Mouse (Mus musculus) MEL (cell line): ENCODE results near the gene Gm20388. TPM values are rescaled to one million over a fixed set of nuclear protein-coding genes. Genes with fewer than 3 reads are reported as not detected.

ENCODE experiments used
- DNase-seq: peaks from one replicate; pipeline ENCODE4 v3.0.0; 2011; ENCODE audit warnings: low read depth, low spot score
- H3K27ac ChIP-seq: 2 replicates; pipeline ENCODE4 v1.5.1; 2012; ENCODE audit warnings: low read depth, mild to moderate bottlenecking, control low read depth, low read length, moderate library complexity; ENCODE audit not compliant: control insufficient read depth
- H3K27me3 ChIP-seq, 2 experiments: fragments of 150-350 bp in 1 of 2; sonication (generic) in 1 of 2; 2 replicates each; pipeline ENCODE4 v1.6.1; 2012; ENCODE audit warnings: low read length in 2 of 2, mild to moderate bottlenecking in 2 of 2, improper control_type of control experiment in 1 of 2, moderate library complexity in 1 of 2; ENCODE audit not compliant: insufficient read depth in 2 of 2, control insufficient read depth in 1 of 2
- H3K36me3 ChIP-seq, 2 experiments: 2 replicates each; pipeline ENCODE4 v1.6.1; 2012 to 2014; ENCODE audit warnings: low read length in 2 of 2, improper control_type of control experiment in 1 of 2, inconsistent platforms in 1 of 2, mild to moderate bottlenecking in 1 of 2; ENCODE audit not compliant: insufficient read depth in 2 of 2, control insufficient read depth in 1 of 2
- H3K4me1 ChIP-seq, 2 experiments: fragments of 150-350 bp in 1 of 2; sonication (generic) in 1 of 2; 2 replicates each; pipeline ENCODE4 v1.6.1; 2012; ENCODE audit warnings: low read length in 2 of 2, improper control_type of control experiment in 1 of 2, mild to moderate bottlenecking in 1 of 2; ENCODE audit not compliant: insufficient read depth in 2 of 2, control insufficient read depth in 1 of 2
- H3K4me3 ChIP-seq, 2 experiments: fragments of 150-350 bp in 1 of 2; sonication (generic) in 1 of 2; 2 replicates each; pipeline ENCODE4 v1.5.1; 2012; ENCODE audit warnings: low read depth in 2 of 2, low read length in 2 of 2, mild to moderate bottlenecking in 2 of 2, moderate library complexity in 2 of 2, control low read depth in 1 of 2, improper control_type of control experiment in 1 of 2; ENCODE audit not compliant: control insufficient read depth in 1 of 2, insufficient read depth in 1 of 2
- H3K79me2 ChIP-seq: 2 replicates; pipeline ENCODE4 v1.6.1; 2012; ENCODE audit warnings: mild to moderate bottlenecking, low read length, moderate library complexity; ENCODE audit not compliant: control insufficient read depth, poor library complexity, insufficient read depth
- H3K9ac ChIP-seq: 2 replicates; pipeline ENCODE4 v1.6.1; 2012; ENCODE audit warnings: low read depth, mild to moderate bottlenecking, control low read depth, low read length, moderate library complexity; ENCODE audit not compliant: control insufficient read depth, poor library complexity, severe bottlenecking
- H3K9me3 ChIP-seq: fragments of 150-350 bp; sonication (generic); replicated peaks from 2 replicates; pipeline ENCODE4 v1.6.1; 2012; ENCODE audit warnings: mild to moderate bottlenecking, low read length, improper control_type of control experiment, moderate library complexity; ENCODE audit not compliant: insufficient read depth
- CHD1 ChIP-seq: IDR thresholded peaks from 2 replicates; pipeline ENCODE4 v1.6.1; 2012; ENCODE audit warnings: low read depth, mild to moderate bottlenecking, inconsistent platforms, low read length, improper control_type of control experiment
- CHD2 ChIP-seq: IDR thresholded peaks from 2 replicates; pipeline ENCODE4 v1.6.1; 2011; ENCODE audit warnings: low read length, improper control_type of control experiment
- CTCF ChIP-seq, 3 experiments: IDR thresholded peaks in 2 of 3; conservative IDR thresholded peaks in 1 of 3; 2 replicates each; pipeline ENCODE4 v1.5.1; 2011 to 2012; ENCODE audit warnings: low read length in 3 of 3, low read depth in 2 of 3, mild to moderate bottlenecking in 2 of 3, improper control_type of control experiment in 1 of 3, inconsistent platforms in 1 of 3, mixed read lengths in 1 of 3, moderate library complexity in 1 of 3; ENCODE audit not compliant: control insufficient read depth in 1 of 3, insufficient read depth in 1 of 3, poor library complexity in 1 of 3, severe bottlenecking in 1 of 3
- ELF1 ChIP-seq: IDR thresholded peaks from 2 replicates; pipeline ENCODE4 v1.6.1; 2014; ENCODE audit warnings: low read depth, mild to moderate bottlenecking, inconsistent platforms, low read length, improper control_type of control experiment, moderate library complexity
- EP300 ChIP-seq, 2 experiments: IDR thresholded peaks; 2 replicates each; pipeline ENCODE4 v1.6.1; 2011; ENCODE audit warnings: improper control_type of control experiment in 2 of 2, low read length in 2 of 2, low read depth in 1 of 2, mild to moderate bottlenecking in 1 of 2
- ETS1 ChIP-seq: IDR thresholded peaks from 2 replicates; pipeline ENCODE4 v1.6.1; 2012; ENCODE audit warnings: low read depth, mild to moderate bottlenecking, inconsistent platforms, low read length, improper control_type of control experiment, moderate library complexity
- GABPA ChIP-seq: IDR thresholded peaks from 2 replicates; pipeline ENCODE4 v1.6.1; 2012; ENCODE audit warnings: low read depth, mild to moderate bottlenecking, inconsistent platforms, low read length, improper control_type of control experiment, moderate library complexity
- GATA1 ChIP-seq: IDR thresholded peaks from 2 replicates; pipeline ENCODE4 v1.6.1; 2011; ENCODE audit warnings: low read depth, low read length, improper control_type of control experiment
- HCFC1 ChIP-seq: IDR thresholded peaks from 2 replicates; pipeline ENCODE4 v1.6.1; 2012; ENCODE audit warnings: low read depth, mild to moderate bottlenecking, inconsistent platforms, low read length, improper control_type of control experiment, moderate library complexity
- JUND ChIP-seq: IDR thresholded peaks from 2 replicates; pipeline ENCODE4 v1.6.1; 2011; ENCODE audit warnings: low read depth, mild to moderate bottlenecking, improper control_type of control experiment, low read length
- KAT2A ChIP-seq: conservative IDR thresholded peaks from 2 replicates; pipeline ENCODE4 v1.6.1; 2012; ENCODE audit warnings: low read depth, low read length, improper control_type of control experiment, inconsistent platforms
- MAFK ChIP-seq: IDR thresholded peaks from 2 replicates; pipeline ENCODE4 v1.6.1; 2011; ENCODE audit warnings: low read depth, mild to moderate bottlenecking, low read length, improper control_type of control experiment, borderline replicate concordance
- MAX ChIP-seq: IDR thresholded peaks from 2 replicates; pipeline ENCODE4 v1.6.1; 2011; ENCODE audit warnings: low read length, improper control_type of control experiment
- MAZ ChIP-seq: IDR thresholded peaks from 2 replicates; pipeline ENCODE4 v1.6.1; 2012; ENCODE audit warnings: low read depth, mild to moderate bottlenecking, inconsistent platforms, low read length, improper control_type of control experiment
- MXI1 ChIP-seq: IDR thresholded peaks from 2 replicates; pipeline ENCODE4 v1.6.1; 2011; ENCODE audit warnings: mild to moderate bottlenecking, low read depth, low read length, improper control_type of control experiment
- MYC ChIP-seq: IDR thresholded peaks from 2 replicates; pipeline ENCODE4 v1.6.1; 2011; ENCODE audit warnings: low read depth, mild to moderate bottlenecking, low read length, improper control_type of control experiment, moderate library complexity
- POLR2A ChIP-seq, 2 experiments: IDR thresholded peaks; 2 replicates each; pipeline ENCODE4 v1.6.1; 2011 to 2012; ENCODE audit warnings: low read length in 2 of 2, mild to moderate bottlenecking in 2 of 2, control low read depth in 1 of 2, improper control_type of control experiment in 1 of 2, low read depth in 1 of 2, moderate library complexity in 1 of 2; ENCODE audit not compliant: control insufficient read depth in 1 of 2, insufficient read depth in 1 of 2, poor library complexity in 1 of 2
- POLR2AphosphoS2 ChIP-seq: IDR thresholded peaks from 2 replicates; pipeline ENCODE4 v1.6.1; 2011; ENCODE audit warnings: low read length, improper control_type of control experiment
- RCOR1 ChIP-seq: IDR thresholded peaks from 2 replicates; pipeline ENCODE4 v1.6.1; 2012; ENCODE audit warnings: low read depth, mild to moderate bottlenecking, inconsistent platforms, low read length, improper control_type of control experiment
- TBP ChIP-seq: IDR thresholded peaks from 2 replicates; pipeline ENCODE4 v1.8.0; 2011; ENCODE audit warnings: low read depth, low read length, improper control_type of control experiment
- TCF12 ChIP-seq: IDR thresholded peaks from 2 replicates; pipeline ENCODE4 v1.6.1; 2014; ENCODE audit warnings: low read depth, mild to moderate bottlenecking, inconsistent platforms, low read length, improper control_type of control experiment, moderate library complexity
- UBTF ChIP-seq: IDR thresholded peaks from 2 replicates; pipeline ENCODE4 v1.6.1; 2012; ENCODE audit warnings: low read depth, mild to moderate bottlenecking, inconsistent platforms, low read length, improper control_type of control experiment, moderate library complexity, borderline replicate concordance; ENCODE audit not compliant: insufficient read depth
- USF1 ChIP-seq: IDR thresholded peaks from 2 replicates; pipeline ENCODE4 v1.6.1; 2014; ENCODE audit warnings: low read depth, mild to moderate bottlenecking, inconsistent platforms, low read length, improper control_type of control experiment, moderate library complexity
- ZMIZ1 ChIP-seq: IDR thresholded peaks from 2 replicates; pipeline ENCODE4 v1.6.1; 2012; ENCODE audit warnings: low read depth, mild to moderate bottlenecking, inconsistent platforms, low read length, improper control_type of control experiment, moderate library complexity
- polyA plus RNA-seq, 2 experiments: library from polyadenylated mRNA; stranded (reverse) in 1 of 2; unstranded in 1 of 2; fragments of >175 nt in 1 of 2; fragments of >200 nt in 1 of 2; gene quantifications; 2 replicates each; pipeline versions ENCODE4 v1.2.1 to v1.2.4; 2012; ENCODE audit warnings: low replicate concordance in 2 of 2, low read depth in 1 of 2; ENCODE audit not compliant: insufficient read length in 2 of 2, insufficient read depth in 1 of 2, missing spikeins in 1 of 2
- total RNA-seq: library from RNA; depleted of rRNA; stranded (reverse); fragments of 300-350 nt; gene quantifications from 2 replicates; pipeline ENCODE4 v1.2.3, GENCODE M21; 2012

Gm20388 gene
- total and polyA plus RNA-seq, 3 experiments, result 11.1 to 17.8 TPM; not detected in 1

- no peak for TF ChIP-seq MAX
These were observed 93.6 kb downstream of the Gm20388 start (continued) for GRCm38 (mm10) chr8:120004154-120004702.

GRCm38 (mm10) chr8:120004705-120005381 is 94.2 kb downstream of the Gm20388 start:
- no peak overlapping the region for H3K27ac ChIP-seq

GRCm38 (mm10) chr8:120006645-120007160 is 96.1 kb downstream of the Gm20388 start:
- no peak for TF ChIP-seq POLR2AphosphoS2
- no peak for TF ChIP-seq POLR2A (IDR thresholded peaks at IDR 0.05; ENCODE audit: control insufficient read depth in 1 of 2, insufficient read depth in 1 of 2, low read depth in 1 of 2, low read length in 2 of 2, poor library complexity in 1 of 2)
- no peak for TF ChIP-seq ETS1
- TF ChIP-seq GATA1, result no peak
- TF ChIP-seq RCOR1, result no peak
- TF ChIP-seq ELF1, result no peak
- TF ChIP-seq USF1, result no peak
- no peak for TF ChIP-seq MYC
- no peak for TF ChIP-seq ZMIZ1
- TF ChIP-seq EP300 (IDR thresholded peaks at IDR 0.05; ENCODE audit: low read depth in 1 of 2, low read length in 2 of 2), result no peak
- TF ChIP-seq CTCF (IDR thresholded peaks at IDR 0.05 in 2 of 3, conservative IDR thresholded peaks at IDR 0.05 in 1 of 3; ENCODE audit: control insufficient read depth in 1 of 3, insufficient read depth in 1 of 3, low read depth in 2 of 3, low read length in 3 of 3, poor library complexity in 1 of 3, severe bottlenecking in 1 of 3), result no peak
- no peak for TF ChIP-seq GABPA
- no peak for TF ChIP-seq CHD1
- no peak for TF ChIP-seq KAT2A
- no peak for TF ChIP-seq MAZ
- no peak for TF ChIP-seq MAX
- no peak for TF ChIP-seq UBTF
- TF ChIP-seq HCFC1, result no peak
- H3K27ac ChIP-seq, result no peak overlapping the region
- H3K9ac ChIP-seq, result no peak overlapping the region
- H3K27me3 ChIP-seq, result peaks cover 0 to 6% of the 10 kb centered on the region in 2 experiments; a peak in 3 of 4 replicates
- no peaks in the 10 kb centered on the region for H3K36me3 ChIP-seq
- DNase-seq, result no peak
- H3K4me3 ChIP-seq, result no peak overlapping the region
- H3K79me2 ChIP-seq, result no peaks in the 10 kb centered on the region
- no peaks in the 10 kb centered on the region for H3K4me1 ChIP-seq
- H3K9me3 ChIP-seq, result no peaks in the 10 kb centered on the region

More at GRCm38 (mm10) chr8:120004705-120005381, 94.2 kb downstream of the Gm20388 start:
- Histone ChIP-seq H3K27me3 (peaks cover 0 to 6% of the 10 kb centered on the region in 2 experiments; a peak in 3 of 4 replicates), H3K4me1 (no peaks in the 10 kb centered on the region), H3K9ac (no peak overlapping the region), H3K9me3 (no peaks in the 10 kb centered on the region), H3K79me2 (no peaks in the 10 kb centered on the region), H3K36me3 (no peaks in the 10 kb centered on the region), H3K4me3 (no peak overlapping the region)
- no peak for DNase-seq
- TF ChIP-seq CHD2 (no peak), MYC (no peak), EP300 (IDR thresholded peaks at IDR 0.05; ENCODE audit: low read depth in 1 of 2, low read length in 2 of 2) (no peak), CTCF (IDR thresholded peaks at IDR 0.05 in 2 of 3, conservative IDR thresholded peaks at IDR 0.05 in 1 of 3; ENCODE audit: control insufficient read depth in 1 of 3, insufficient read depth in 1 of 3, low read depth in 2 of 3, low read length in 3 of 3, poor library complexity in 1 of 3, severe bottlenecking in 1 of 3) (no peak), ETS1 (no peak), GABPA (no peak), KAT2A (no peak), MAFK (no peak), GATA1 (no peak), JUND (no peak), TCF12 (no peak), MXI1 (no peak), TBP (no peak)
